Mouse (Mus musculus): ENCODE measurements around the gene Plekho1.

Gene Plekho1

DNA sequence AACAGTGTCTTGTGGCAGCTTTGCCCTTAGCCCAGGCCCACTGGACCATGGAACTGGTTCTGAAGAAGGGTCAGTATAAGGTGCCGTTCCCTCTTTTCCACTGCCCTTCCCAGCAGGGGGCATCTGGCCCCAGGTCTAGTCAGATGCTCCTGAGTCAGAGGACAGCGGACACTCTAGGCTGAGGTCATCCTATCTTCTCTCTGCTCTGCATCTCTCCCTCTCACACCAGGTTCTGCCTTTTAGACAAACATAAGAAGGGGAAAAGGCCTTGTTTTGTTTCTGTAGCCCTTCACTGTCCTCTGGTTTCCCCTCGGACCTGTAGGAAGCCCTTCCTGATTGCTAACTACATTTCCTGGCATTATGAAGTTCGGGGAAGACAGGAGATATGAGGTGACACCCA is 1.9 kb downstream of the Plekho1 start:
- Histone ChIP-seq H3K36me3 (ENCODE audit: insufficient read depth, low read length) (no peaks in the 10 kb centered on the region), H3K4me1 (replicated peaks; ENCODE audit: low read depth, low read length) (peaks cover 63% of the 10 kb centered on the region), H3K27me3 (ENCODE audit: insufficient read depth, low read length) (peaks cover 91% of the 10 kb centered on the region), H3K9me3 (ENCODE audit: low read length) (no peaks in the 10 kb centered on the region), H3K4me3 (replicated peaks; ENCODE audit: low read length) (no peak overlapping the region)
- TF ChIP-seq CTCF (conservative IDR thresholded peaks at IDR 0.05; ENCODE audit: low read length) (no peak), NANOG (IDR thresholded peaks at IDR 0.05; ENCODE audit: borderline replicate concordance, low read length) (no peak), POU5F1 (IDR thresholded peaks at IDR 0.05; ENCODE audit: borderline replicate concordance, low read length) (no peak)

DNA sequence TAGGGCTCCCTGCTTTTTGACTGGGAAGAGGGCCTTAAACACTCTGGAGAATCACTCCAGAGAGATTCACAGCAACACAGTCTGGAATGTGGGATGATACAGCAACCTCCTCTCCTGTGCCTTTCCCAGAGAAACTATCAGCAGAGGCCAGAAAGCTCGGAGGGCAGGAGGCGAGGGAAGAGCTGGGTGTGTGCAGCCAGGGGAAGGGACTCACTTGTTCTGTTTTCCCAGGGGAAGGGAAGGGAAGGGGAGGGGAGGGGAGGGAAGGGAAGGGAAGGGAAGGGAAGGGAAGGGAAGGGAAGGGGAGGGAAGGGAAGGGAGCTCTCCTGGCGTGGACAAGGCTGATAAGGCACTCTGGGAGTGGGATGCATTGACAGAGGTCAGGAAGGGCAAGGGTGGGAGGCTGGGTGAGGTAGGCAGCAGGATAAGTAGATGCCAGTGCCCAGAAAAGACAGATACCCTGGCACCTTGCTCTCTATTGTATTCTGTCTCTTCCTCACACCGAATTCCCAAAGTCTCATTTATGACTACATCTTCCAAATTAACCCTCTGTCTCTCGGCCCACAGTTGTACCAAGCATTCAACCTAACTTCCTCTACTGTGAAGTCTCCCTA is 2.7 kb downstream of the Plekho1 start:
- Histone ChIP-seq H3K27me3 (ENCODE audit: insufficient read depth, low read length) (peaks cover 92% of the 10 kb centered on the region), H3K36me3 (ENCODE audit: insufficient read depth, low read length) (no peaks in the 10 kb centered on the region), H3K4me3 (replicated peaks; ENCODE audit: low read length) (no peak overlapping the region), H3K4me1 (replicated peaks; ENCODE audit: low read depth, low read length) (peaks cover 71% of the 10 kb centered on the region), H3K9me3 (ENCODE audit: low read length) (no peaks in the 10 kb centered on the region)
- TF ChIP-seq POU5F1 (IDR thresholded peaks at IDR 0.05; ENCODE audit: borderline replicate concordance, low read length) (no peak), NANOG (IDR thresholded peaks at IDR 0.05; ENCODE audit: borderline replicate concordance, low read length) (no peak), CTCF (conservative IDR thresholded peaks at IDR 0.05; ENCODE audit: low read length) (no peak)

DNA sequence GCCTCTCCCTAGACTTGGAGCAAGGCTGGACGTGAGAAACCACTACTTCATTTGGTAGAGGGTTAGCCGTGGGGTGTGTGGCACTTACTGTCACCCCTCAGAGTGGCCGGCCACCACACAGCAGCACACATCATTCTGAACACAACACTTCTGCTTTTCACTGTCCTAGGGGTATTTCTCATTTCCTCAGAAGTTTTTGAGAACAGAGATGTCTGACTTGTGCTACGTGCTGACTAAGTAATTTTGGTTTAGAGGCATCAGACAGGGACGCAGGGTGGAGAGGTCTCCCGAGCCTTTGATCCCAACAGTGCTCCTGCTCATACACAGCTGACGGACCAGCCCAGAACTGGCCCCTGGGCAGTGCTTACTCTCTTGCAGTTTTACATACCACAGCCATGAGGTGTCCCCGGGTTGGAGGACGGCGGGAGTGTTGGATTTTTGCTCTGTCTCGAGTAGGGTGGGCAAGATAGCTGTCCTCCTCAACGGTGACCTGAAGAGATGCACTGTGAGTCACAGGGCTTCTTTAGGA is 5.3 kb downstream of the Plekho1 start:
- H3K4me1 ChIP-seq (replicated peaks; ENCODE audit: low read depth, low read length) = peaks cover 79% of the 10 kb centered on the region
- H3K36me3 ChIP-seq (ENCODE audit: insufficient read depth, low read length) = no peaks in the 10 kb centered on the region
- no peak overlapping the region for H3K4me3 ChIP-seq (replicated peaks; ENCODE audit: low read length)
- H3K27me3 ChIP-seq (ENCODE audit: insufficient read depth, low read length) = peaks cover 84% of the 10 kb centered on the region
- TF ChIP-seq CTCF (conservative IDR thresholded peaks at IDR 0.05; ENCODE audit: low read length) = no peak
- no peak for TF ChIP-seq POU5F1 (IDR thresholded peaks at IDR 0.05; ENCODE audit: borderline replicate concordance, low read length)
- no peak for TF ChIP-seq NANOG (IDR thresholded peaks at IDR 0.05; ENCODE audit: borderline replicate concordance, low read length)
- H3K9me3 ChIP-seq (ENCODE audit: low read length) = no peaks in the 10 kb centered on the region

DNA sequence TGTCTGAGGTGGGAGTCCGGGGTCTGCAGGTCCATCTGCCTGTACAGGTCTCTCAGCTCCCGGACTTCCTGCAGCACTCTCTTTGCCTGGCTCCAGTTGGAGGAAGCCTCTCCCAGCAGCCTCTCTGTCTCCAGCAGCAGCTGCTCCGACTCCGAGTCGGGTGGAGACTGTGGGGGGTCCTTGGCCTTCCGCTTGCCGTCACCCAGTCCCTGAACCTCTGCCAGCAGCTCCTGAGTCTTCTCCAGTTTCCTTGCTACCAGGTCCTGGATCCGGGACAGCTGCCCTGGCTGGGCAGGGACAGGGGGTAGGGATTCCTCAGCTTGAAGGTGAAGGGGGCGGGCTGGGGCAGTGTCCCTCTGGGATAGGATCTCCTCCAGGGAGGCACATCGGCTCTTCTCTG is 6.8 kb downstream of the Plekho1 start:
- Histone ChIP-seq H3K27me3 (ENCODE audit: insufficient read depth, low read length) (peaks cover 78% of the 10 kb centered on the region), H3K36me3 (ENCODE audit: insufficient read depth, low read length) (no peaks in the 10 kb centered on the region), H3K4me3 (replicated peaks; ENCODE audit: low read length) (peak overlapping the region; percentile 68), H3K4me1 (replicated peaks; ENCODE audit: low read depth, low read length) (peaks cover 77% of the 10 kb centered on the region), H3K9me3 (ENCODE audit: low read length) (peaks cover 5% of the 10 kb centered on the region)
- TF ChIP-seq CTCF (conservative IDR thresholded peaks at IDR 0.05; ENCODE audit: low read length) (no peak), NANOG (IDR thresholded peaks at IDR 0.05; ENCODE audit: borderline replicate concordance, low read length) (no peak), POU5F1 (IDR thresholded peaks at IDR 0.05; ENCODE audit: borderline replicate concordance, low read length) (no peak)

DNA sequence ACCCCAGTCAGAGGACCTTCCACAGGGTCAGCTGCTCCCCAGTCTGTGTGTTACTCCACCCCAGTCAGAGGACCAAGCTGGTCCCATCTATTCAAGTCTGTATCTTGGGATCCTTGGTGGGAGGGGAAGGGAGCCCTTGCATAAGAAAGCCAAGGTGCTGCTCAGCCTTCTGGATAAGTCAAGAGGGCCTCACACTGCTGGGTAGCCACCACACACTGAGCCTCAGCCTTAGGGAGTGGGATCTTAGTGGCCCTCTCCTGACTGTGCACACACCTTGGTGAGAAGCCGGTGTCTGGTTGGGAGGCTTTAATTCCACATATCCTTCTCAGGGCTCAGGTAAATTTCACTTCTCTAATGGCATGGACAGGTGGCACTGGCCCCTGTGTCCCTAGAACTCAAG is 7.7 kb downstream of the Plekho1 start:
- no peak for TF ChIP-seq CTCF (conservative IDR thresholded peaks at IDR 0.05; ENCODE audit: low read length)
- no peak; the same call in 1 of the 2 replicates for TF ChIP-seq POU5F1 (IDR thresholded peaks at IDR 0.05; ENCODE audit: borderline replicate concordance, low read length)
- TF ChIP-seq NANOG (IDR thresholded peaks at IDR 0.05; ENCODE audit: borderline replicate concordance, low read length) = no peak
- Histone ChIP-seq H3K4me1 (replicated peaks; ENCODE audit: low read depth, low read length) (peaks cover 68% of the 10 kb centered on the region), H3K27me3 (ENCODE audit: insufficient read depth, low read length) (peaks cover 72% of the 10 kb centered on the region), H3K4me3 (replicated peaks; ENCODE audit: low read length) (0 out of 2 replicates have a peak overlapping the region, but pooled peaks have one; percentile 68), H3K36me3 (ENCODE audit: insufficient read depth, low read length) (no peaks in the 10 kb centered on the region), H3K9me3 (ENCODE audit: low read length) (peaks cover 6% of the 10 kb centered on the region)

DNA sequence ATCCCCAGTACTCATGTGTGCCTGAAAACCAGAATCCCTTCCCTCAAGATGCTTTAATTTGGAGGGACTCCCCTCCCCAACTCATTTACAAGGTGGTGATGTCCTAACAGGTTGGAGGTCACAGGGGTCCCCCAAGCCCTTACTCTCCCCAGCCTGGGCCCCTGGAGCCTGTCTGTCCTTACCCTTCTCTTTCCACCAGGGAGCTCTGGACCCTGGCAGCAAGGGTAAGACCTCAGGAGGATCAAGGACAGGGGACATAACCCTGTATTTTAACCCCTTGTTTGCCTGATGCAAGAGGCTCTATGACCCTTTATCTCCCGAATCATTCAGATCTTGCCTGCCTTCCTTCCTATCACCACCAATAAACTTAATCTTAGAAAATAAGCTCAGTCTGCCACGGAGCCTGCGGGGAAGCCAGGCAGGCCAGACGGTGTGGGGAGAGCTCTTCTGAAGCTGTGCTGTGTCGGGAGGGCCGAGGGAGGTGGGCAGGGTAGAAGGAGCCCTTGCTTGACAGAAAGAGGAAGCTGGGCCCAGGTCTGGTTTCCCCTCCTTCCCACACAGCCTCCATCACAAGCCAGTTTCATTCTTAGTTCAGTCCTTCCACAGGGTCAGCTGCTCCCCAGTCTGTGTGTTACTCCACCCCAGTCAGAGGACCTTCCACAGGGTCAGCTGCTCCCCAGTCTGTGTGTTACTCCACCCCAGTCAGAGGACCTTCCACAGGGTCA is 8.3 kb downstream of the Plekho1 start:
- Histone ChIP-seq H3K27me3 (ENCODE audit: insufficient read depth, low read length) (peaks cover 69% of the 10 kb centered on the region), H3K4me1 (replicated peaks; ENCODE audit: low read depth, low read length) (peaks cover 67% of the 10 kb centered on the region), H3K9me3 (ENCODE audit: low read length) (peaks cover 6% of the 10 kb centered on the region), H3K4me3 (replicated peaks; ENCODE audit: low read length) (no peak overlapping the region), H3K36me3 (ENCODE audit: insufficient read depth, low read length) (no peaks in the 10 kb centered on the region)
- TF ChIP-seq POU5F1 (IDR thresholded peaks at IDR 0.05; ENCODE audit: borderline replicate concordance, low read length) = no peak
- no peak for TF ChIP-seq CTCF (conservative IDR thresholded peaks at IDR 0.05; ENCODE audit: low read length)
- TF ChIP-seq NANOG (IDR thresholded peaks at IDR 0.05; ENCODE audit: borderline replicate concordance, low read length) = no peak

DNA sequence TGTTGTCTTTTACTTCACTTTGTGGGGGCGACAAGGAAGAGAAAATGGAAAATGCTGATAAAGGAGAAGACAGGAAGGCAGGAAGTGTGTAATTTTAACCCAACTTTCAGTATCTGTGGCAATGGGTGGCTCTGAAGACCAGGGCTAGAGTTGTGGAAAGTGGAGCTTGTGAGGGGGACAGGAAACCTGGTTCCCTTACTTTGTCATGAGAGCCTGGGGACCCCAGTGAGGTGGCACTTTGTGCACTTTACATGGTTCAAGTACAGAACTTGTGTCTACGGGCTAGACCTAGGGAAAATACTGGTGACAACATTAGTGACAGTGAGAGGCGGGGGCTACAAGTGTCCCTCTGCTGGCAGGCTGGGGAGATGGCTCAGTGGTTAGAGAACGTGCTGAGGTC is 8.8 kb downstream of the Plekho1 start:
- TF ChIP-seq CTCF (conservative IDR thresholded peaks at IDR 0.05; ENCODE audit: low read length) = no peak
- no peak for TF ChIP-seq NANOG (IDR thresholded peaks at IDR 0.05; ENCODE audit: borderline replicate concordance, low read length)
- no peak for TF ChIP-seq POU5F1 (IDR thresholded peaks at IDR 0.05; ENCODE audit: borderline replicate concordance, low read length)
- Histone ChIP-seq H3K4me3 (replicated peaks; ENCODE audit: low read length) (no peak overlapping the region), H3K27me3 (ENCODE audit: insufficient read depth, low read length) (peaks cover 69% of the 10 kb centered on the region), H3K36me3 (ENCODE audit: insufficient read depth, low read length) (no peaks in the 10 kb centered on the region), H3K9me3 (ENCODE audit: low read length) (peaks cover 6% of the 10 kb centered on the region), H3K4me1 (replicated peaks; ENCODE audit: low read depth, low read length) (peaks cover 67% of the 10 kb centered on the region)

DNA sequence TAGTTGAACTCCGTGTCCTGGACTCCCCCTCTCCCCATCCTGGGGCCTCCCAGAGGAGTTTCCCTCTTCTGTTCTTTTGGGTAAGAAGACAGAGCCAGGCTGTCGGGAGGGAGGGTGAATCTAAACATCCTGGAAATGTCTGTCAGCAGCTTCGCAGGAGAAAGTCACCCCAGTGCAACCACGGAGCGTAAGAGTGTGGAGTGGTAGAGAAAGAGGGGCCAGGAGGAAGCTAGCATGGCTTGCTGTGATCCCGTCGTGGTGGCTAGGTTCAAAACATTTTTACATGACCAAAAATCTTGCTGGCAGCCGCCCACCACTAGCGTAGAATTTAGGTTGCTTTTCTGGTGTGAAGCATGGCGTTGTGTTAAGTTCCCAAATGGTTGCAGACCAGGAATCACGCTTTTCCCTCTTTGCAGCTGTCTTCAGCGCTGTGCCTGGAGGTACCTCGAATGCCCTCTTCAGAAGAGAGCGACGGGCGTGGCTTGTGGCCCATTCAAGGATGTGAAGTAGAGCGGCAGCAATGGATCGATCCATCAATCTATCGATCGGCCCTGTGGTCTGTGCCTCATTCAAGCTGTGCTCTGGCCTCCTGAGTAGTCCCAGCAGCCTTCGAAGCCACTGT is 9.7 kb downstream of the Plekho1 start:
- Histone ChIP-seq H3K4me1 (replicated peaks; ENCODE audit: low read depth, low read length) (peaks cover 66% of the 10 kb centered on the region), H3K36me3 (ENCODE audit: insufficient read depth, low read length) (no peaks in the 10 kb centered on the region)
- TF ChIP-seq CTCF (conservative IDR thresholded peaks at IDR 0.05; ENCODE audit: low read length) (no peak), POU5F1 (IDR thresholded peaks at IDR 0.05; ENCODE audit: borderline replicate concordance, low read length) (no peak), NANOG (IDR thresholded peaks at IDR 0.05; ENCODE audit: borderline replicate concordance, low read length) (no peak)

More for the DNA sequence above, 9.7 kb downstream of the Plekho1 start:
- H3K9me3 ChIP-seq (ENCODE audit: low read length) = peaks cover 6% of the 10 kb centered on the region
- H3K4me3 ChIP-seq (replicated peaks; ENCODE audit: low read length) = peak overlapping the region; percentile 72
- H3K27me3 ChIP-seq (ENCODE audit: insufficient read depth, low read length) = peaks cover 70% of the 10 kb centered on the region

Measured in E14TG2a.4 (cell line).